Mouse (Mus musculus) MEL (cell line): Measurements from ENCODE around the gene Lrfn3.

ENCODE experiments used
- CTCF ChIP-seq, 3 experiments: IDR thresholded peaks in 2 of 3; conservative IDR thresholded peaks in 1 of 3; 2 replicates each; pipeline ENCODE4 v1.5.1; 2011 to 2012; ENCODE audit warnings: low read length in 3 of 3, low read depth in 2 of 3, mild to moderate bottlenecking in 2 of 3, improper control_type of control experiment in 1 of 3, inconsistent platforms in 1 of 3, mixed read lengths in 1 of 3, moderate library complexity in 1 of 3; ENCODE audit not compliant: control insufficient read depth in 1 of 3, insufficient read depth in 1 of 3, poor library complexity in 1 of 3, severe bottlenecking in 1 of 3
- E2F4 ChIP-seq: IDR thresholded peaks from 2 replicates; pipeline ENCODE4 v1.6.1; 2011; ENCODE audit warnings: low read depth, low read length, improper control_type of control experiment, borderline replicate concordance
- GABPA ChIP-seq: IDR thresholded peaks from 2 replicates; pipeline ENCODE4 v1.6.1; 2012; ENCODE audit warnings: low read depth, mild to moderate bottlenecking, inconsistent platforms, low read length, improper control_type of control experiment, moderate library complexity
- GATA1 ChIP-seq: IDR thresholded peaks from 2 replicates; pipeline ENCODE4 v1.6.1; 2011; ENCODE audit warnings: low read depth, low read length, improper control_type of control experiment
- MYC ChIP-seq: IDR thresholded peaks from 2 replicates; pipeline ENCODE4 v1.6.1; 2011; ENCODE audit warnings: low read depth, mild to moderate bottlenecking, low read length, improper control_type of control experiment, moderate library complexity
- NELFE ChIP-seq: IDR thresholded peaks from 2 replicates; pipeline ENCODE4 v1.6.1; 2011; ENCODE audit warnings: low read depth, low read length, improper control_type of control experiment
- NRF1 ChIP-seq: IDR thresholded peaks from 2 replicates; pipeline ENCODE4 v1.6.1; 2014; ENCODE audit warnings: low read depth, mild to moderate bottlenecking, inconsistent platforms, low read length, improper control_type of control experiment, moderate library complexity; ENCODE audit not compliant: poor library complexity, insufficient read depth, severe bottlenecking
- POLR2A ChIP-seq, 2 experiments: IDR thresholded peaks; 2 replicates each; pipeline ENCODE4 v1.6.1; 2011 to 2012; ENCODE audit warnings: low read length in 2 of 2, mild to moderate bottlenecking in 2 of 2, control low read depth in 1 of 2, improper control_type of control experiment in 1 of 2, low read depth in 1 of 2, moderate library complexity in 1 of 2; ENCODE audit not compliant: control insufficient read depth in 1 of 2, insufficient read depth in 1 of 2, poor library complexity in 1 of 2
- POLR2AphosphoS2 ChIP-seq: IDR thresholded peaks from 2 replicates; pipeline ENCODE4 v1.6.1; 2011; ENCODE audit warnings: low read length, improper control_type of control experiment
- RAD21 ChIP-seq: IDR thresholded peaks from 2 replicates; pipeline ENCODE4 v1.6.1; 2011; ENCODE audit warnings: mild to moderate bottlenecking, low read depth, low read length, improper control_type of control experiment
- SMC3 ChIP-seq: IDR thresholded peaks from 2 replicates; pipeline ENCODE4 v1.6.1; 2011; ENCODE audit warnings: low read depth, low read length, improper control_type of control experiment
- TCF12 ChIP-seq: IDR thresholded peaks from 2 replicates; pipeline ENCODE4 v1.6.1; 2014; ENCODE audit warnings: low read depth, mild to moderate bottlenecking, inconsistent platforms, low read length, improper control_type of control experiment, moderate library complexity
- USF1 ChIP-seq: IDR thresholded peaks from 2 replicates; pipeline ENCODE4 v1.6.1; 2014; ENCODE audit warnings: low read depth, mild to moderate bottlenecking, inconsistent platforms, low read length, improper control_type of control experiment, moderate library complexity
- ZC3H11A ChIP-seq: IDR thresholded peaks from 2 replicates; pipeline ENCODE4 v1.6.1; 2012; ENCODE audit warnings: low read depth, mild to moderate bottlenecking, inconsistent platforms, low read length, improper control_type of control experiment

DNA sequence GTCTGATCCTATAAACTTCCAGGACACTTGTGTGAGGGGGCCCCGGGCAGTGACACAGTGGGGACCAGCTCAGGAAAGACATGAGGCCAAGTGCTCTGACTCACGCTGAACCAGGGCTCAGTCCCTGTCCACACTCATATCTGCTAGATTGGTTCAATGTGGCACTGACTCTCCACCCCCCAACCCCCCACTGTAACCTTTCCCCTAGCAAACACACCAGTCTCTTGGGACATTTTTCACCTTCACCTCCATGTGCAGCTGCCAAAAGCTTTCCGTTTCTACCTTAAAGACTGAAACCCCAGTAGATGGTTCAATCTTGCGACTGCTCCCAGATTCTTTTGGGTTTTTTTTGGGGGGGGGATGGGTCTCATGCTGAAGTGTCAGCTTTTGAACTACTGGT, 8.5 kb downstream of the Lrfn3 start:
- TF ChIP-seq MYC (no peak), CTCF (IDR thresholded peaks at IDR 0.05 in 2 of 3, conservative IDR thresholded peaks at IDR 0.05 in 1 of 3; ENCODE audit: control insufficient read depth in 1 of 3, insufficient read depth in 1 of 3, low read depth in 2 of 3, low read length in 3 of 3, poor library complexity in 1 of 3, severe bottlenecking in 1 of 3) (no peak), NELFE (no peak), USF1 (no peak), POLR2A (IDR thresholded peaks at IDR 0.05; ENCODE audit: control insufficient read depth in 1 of 2, insufficient read depth in 1 of 2, low read depth in 1 of 2, low read length in 2 of 2, poor library complexity in 1 of 2) (no peak), SMC3 (no peak), TCF12 (no peak), E2F4 (no peak), RAD21 (no peak), POLR2AphosphoS2 (no peak), GATA1 (no peak), GABPA (no peak), NRF1 (no peak), ZC3H11A (no peak)
